Mouse (Mus musculus) gastrocnemius, postnatal 4 days (tissue): Measurements from ENCODE around the gene Supt6. TPM values are rescaled to one million over a fixed set of nuclear protein-coding genes. Genes with fewer than 3 reads are reported as not detected.

Experiments
- microRNA-seq: library from miRNA; unstranded; fragments of <30 nt; microRNA quantifications from one replicate; pipeline ENCODE4 v1.2.0, GENCODE M21; 2021
- total RNA-seq, 2 experiments: library from RNA; stranded (reverse); gene quantifications; 2 replicates each; pipeline ENCODE4 v1.2.3; 2021

Supt6 gene
- total RNA-seq, 2 experiments from 2014 or later = 45.1 to 49.0 TPM

Small RNAs within 50 kb of the gene (microRNA-seq; reads per million reads assigned to microRNA genes)
- gene Mir7653 = not detected

Other genes starting within 250 kb of the Supt6 start
- gene Dhrs13, start 213.7 kb downstream of the Supt6 start, total RNA-seq = 1 to 10 TPM; 6.2 to 7.6 TPM
- 10 to 100 TPM; 70.3 to 76.4 TPM for gene Flot2, start 208.1 kb downstream of the Supt6 start, total RNA-seq
- gene Eral1, start 165.6 kb downstream of the Supt6 start, total RNA-seq = 10 to 100 TPM; 20.9 to 21.4 TPM
- gene Fam222b, start 151.3 kb downstream of the Supt6 start, total RNA-seq = 10 to 100 TPM; 10.4 to 11.6 TPM
- 10 to 100 TPM; 36.5 to 41.4 TPM for gene Traf4, start 80.4 kb downstream of the Supt6 start, total RNA-seq
- 1 to 10 TPM; 6.6 to 7.5 TPM for gene Nek8, start 69.3 kb downstream of the Supt6 start, total RNA-seq
- gene Tlcd1, start 69.3 kb downstream of the Supt6 start, total RNA-seq = 10 to 100 TPM; 12.6 to 16.0 TPM
- gene Rpl23a, start 62.4 kb downstream of the Supt6 start, total RNA-seq = 1,000 to 10,000 TPM; 1,488 to 1,617 TPM
- gene Rab34, start 57.6 kb downstream of the Supt6 start, total RNA-seq = 10 to 100 TPM; 43.9 to 45.7 TPM
- 1 to 10 TPM; 1.9 to 2.4 TPM for gene Proca1, start 52.6 kb downstream of the Supt6 start, total RNA-seq
- gene Sdf2, start 241 bp downstream of the Supt6 start, total RNA-seq = 10 to 100 TPM; 59.4 to 64.3 TPM
- 100 to 1,000 TPM; 104 to 108 TPM for gene 2610507B11Rik, start 15.8 kb upstream of the Supt6 start, total RNA-seq
- gene BC030499, start 44.9 kb upstream of the Supt6 start, total RNA-seq = 1 to 10 TPM in 1 of 2 experiments, under 1 TPM in 1; 0.47 to 1.3 TPM
- 10 to 100 TPM; 14.6 to 16.1 TPM for gene Spag5, start 55.5 kb upstream of the Supt6 start, total RNA-seq
- gene Aldoc, start 77.0 kb upstream of the Supt6 start, total RNA-seq = 1 to 10 TPM; 1.4 to 2.2 TPM
- 10 to 100 TPM; 30.5 to 33.2 TPM for gene Pigs, start 82.4 kb upstream of the Supt6 start, total RNA-seq
- gene Unc119, start 97.5 kb upstream of the Supt6 start, total RNA-seq = 10 to 100 TPM; 20.4 to 26.7 TPM
- not detected for gene Foxn1, start 140.6 kb upstream of the Supt6 start, total RNA-seq
- not detected for gene Slc13a2, start 176.2 kb upstream of the Supt6 start, total RNA-seq
- 1 to 10 TPM; 2.7 to 4.9 TPM for gene Slc46a1, start 219.7 kb upstream of the Supt6 start, total RNA-seq